Mouse (Mus musculus): ENCODE measurements around the gene Mcam. TPM values are rescaled to one million over a fixed set of nuclear protein-coding genes. Genes with fewer than 3 reads are reported as not detected.

The Mcam gene
- polyA plus RNA-seq, 1 experiment: not detected

- H3K36me3 ChIP-seq (replicated peaks; ENCODE audit: low read length): no peaks in the 10 kb centered on the region
- H3K27me3 ChIP-seq (replicated peaks): peaks cover 94% of the 10 kb centered on the region
Measured at GRCm38 (mm10) chr9:44133287-44133686, 982 bp upstream of the Mcam start.

DNA sequence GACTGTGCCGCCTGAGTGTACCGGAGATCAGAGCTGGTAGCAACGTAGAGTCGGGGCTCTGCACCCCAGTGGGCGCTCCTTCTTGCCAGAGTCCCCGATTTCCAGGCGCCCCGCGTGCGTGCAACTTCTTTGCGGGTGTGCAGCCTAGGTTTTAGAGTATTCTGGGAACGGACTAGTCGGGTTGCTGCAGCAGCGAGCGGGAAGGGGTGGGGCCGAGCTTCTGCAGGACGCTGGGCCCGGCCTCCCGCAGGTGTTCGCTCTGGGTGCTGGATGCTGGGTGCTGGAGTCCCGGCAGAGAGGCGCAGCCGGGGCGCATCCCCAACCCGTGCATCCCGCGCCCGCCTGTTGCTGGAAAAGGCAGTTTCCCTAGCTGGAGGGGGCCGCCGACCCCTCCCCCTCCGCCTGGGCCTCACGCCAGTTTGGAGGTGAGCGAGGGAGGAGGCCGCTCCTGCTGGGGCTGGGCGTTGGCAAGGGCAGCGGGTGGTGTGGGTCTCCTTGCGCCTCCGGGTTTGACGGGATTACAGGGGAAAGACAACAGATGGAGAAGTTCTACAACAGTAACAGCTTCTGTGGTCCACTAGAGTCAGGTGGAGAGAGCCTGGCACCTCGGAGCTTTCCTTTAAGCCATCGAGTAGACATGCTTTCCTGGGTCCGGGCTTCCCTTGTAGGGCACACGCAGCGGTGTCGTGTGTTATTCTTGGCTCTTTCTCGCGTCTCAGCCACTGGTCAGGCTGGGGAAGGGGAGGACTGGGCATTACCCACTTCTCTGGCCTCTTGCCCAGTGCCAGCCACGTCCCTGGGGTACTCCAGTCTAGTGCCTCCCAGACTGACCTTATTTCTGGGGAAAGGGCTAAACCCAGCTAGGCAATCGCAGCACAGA is 822 bp downstream of the Mcam start:
- TF ChIP-seq GATA1 (IDR thresholded peaks at IDR 0.05; ENCODE audit: borderline replicate concordance, low read length) (no peak), FLI1 (IDR thresholded peaks at IDR 0.05; ENCODE audit: low read length) (no peak)
- H3K4me3 ChIP-seq (replicated peaks): peak overlapping the region; percentile 88
- H3K9me3 ChIP-seq: no peaks in the 10 kb centered on the region
- peaks cover 8% of the 10 kb centered on the region for H3K36me3 ChIP-seq (replicated peaks; ENCODE audit: low read length)
- peaks cover 76% of the 10 kb centered on the region for H3K4me1 ChIP-seq
- H3K27me3 ChIP-seq (replicated peaks): peaks cover 82% of the 10 kb centered on the region

More at GRCm38 (mm10) chr9:44133287-44133686, 982 bp upstream of the Mcam start:
- H3K4me1 ChIP-seq: peaks cover 76% of the 10 kb centered on the region
- H3K9me3 ChIP-seq: no peaks in the 10 kb centered on the region
- H3K4me3 ChIP-seq (replicated peaks): no peak overlapping the region
- TF ChIP-seq GATA1 (IDR thresholded peaks at IDR 0.05; ENCODE audit: borderline replicate concordance, low read length) (no peak), FLI1 (IDR thresholded peaks at IDR 0.05; ENCODE audit: low read length) (no peak)

DNA sequence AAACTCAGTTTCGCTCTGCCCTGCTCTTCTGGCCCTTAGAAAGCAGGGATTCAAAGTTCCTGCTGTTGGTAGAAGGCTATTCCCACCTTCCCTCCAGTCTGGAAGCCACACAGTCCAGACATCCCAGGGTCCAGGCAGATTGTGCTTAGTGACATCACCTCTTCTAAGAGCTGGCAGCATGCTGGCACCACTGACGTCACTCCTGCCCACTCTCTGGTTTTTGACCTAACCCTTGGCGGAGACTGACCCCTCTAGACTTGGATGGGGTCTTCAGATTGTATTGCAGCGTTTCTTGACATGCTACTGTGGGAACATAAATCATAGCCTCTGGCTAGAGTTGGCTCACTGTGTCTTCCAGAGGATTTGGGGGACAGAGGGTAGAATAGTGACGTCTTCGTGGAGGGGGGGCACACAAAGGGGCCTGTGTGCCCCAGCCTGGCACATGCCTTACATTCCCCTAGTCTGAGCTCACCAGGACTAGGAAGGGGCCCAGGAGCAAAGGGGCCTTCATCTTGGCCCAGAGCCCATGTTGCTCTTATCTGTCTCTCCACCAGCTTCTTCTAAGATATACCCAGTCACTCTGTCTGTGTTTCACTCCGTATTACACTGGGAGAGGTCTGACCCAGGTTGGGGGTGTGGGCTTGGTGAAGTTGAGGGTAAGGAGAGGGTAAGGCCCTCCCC is 1.6 kb downstream of the Mcam start:
- Histone ChIP-seq H3K27me3 (replicated peaks) (peaks cover 74% of the 10 kb centered on the region), H3K4me3 (replicated peaks) (peak overlapping the region; percentile 88)
- TF ChIP-seq FLI1 (IDR thresholded peaks at IDR 0.05; ENCODE audit: low read length): no peak
- TF ChIP-seq GATA1 (IDR thresholded peaks at IDR 0.05; ENCODE audit: borderline replicate concordance, low read length): no peak

GRCm38 (mm10) chr9:44137846-44138245 is 3.6 kb downstream of the Mcam start:
- H3K27me3 ChIP-seq (replicated peaks): peaks cover 58% of the 10 kb centered on the region
- H3K4me1 ChIP-seq: peaks cover 69% of the 10 kb centered on the region
- no peaks in the 10 kb centered on the region for H3K9me3 ChIP-seq
- H3K36me3 ChIP-seq (replicated peaks; ENCODE audit: low read length): peaks cover 33% of the 10 kb centered on the region
- H3K4me3 ChIP-seq (replicated peaks): peak overlapping the region; percentile 42
- no peak for TF ChIP-seq GATA1 (IDR thresholded peaks at IDR 0.05; ENCODE audit: borderline replicate concordance, low read length)
- no peak for TF ChIP-seq FLI1 (IDR thresholded peaks at IDR 0.05; ENCODE audit: low read length)

More for the DNA sequence above, 1.6 kb downstream of the Mcam start:
- peaks cover 16% of the 10 kb centered on the region for H3K36me3 ChIP-seq (replicated peaks; ENCODE audit: low read length)
- H3K4me1 ChIP-seq: peaks cover 75% of the 10 kb centered on the region
- no peaks in the 10 kb centered on the region for H3K9me3 ChIP-seq

GRCm38 (mm10) chr9:44141951-44142350 is 7.7 kb downstream of the Mcam start:
- no peak for TF ChIP-seq FLI1 (IDR thresholded peaks at IDR 0.05; ENCODE audit: low read length)
- TF ChIP-seq GATA1 (IDR thresholded peaks at IDR 0.05; ENCODE audit: borderline replicate concordance, low read length): no peak
- H3K36me3 ChIP-seq (replicated peaks; ENCODE audit: low read length): peaks cover 69% of the 10 kb centered on the region
- H3K9me3 ChIP-seq: no peaks in the 10 kb centered on the region

GRCm38 (mm10) chr9:44143421-44143820 is 9.2 kb downstream of the Mcam start:
- H3K27me3 ChIP-seq (replicated peaks): peaks cover 6% of the 10 kb centered on the region
- peaks cover 36% of the 10 kb centered on the region for H3K4me1 ChIP-seq
- no peak overlapping the region for H3K4me3 ChIP-seq (replicated peaks)
- no peak for TF ChIP-seq FLI1 (IDR thresholded peaks at IDR 0.05; ENCODE audit: low read length)
- H3K36me3 ChIP-seq (replicated peaks; ENCODE audit: low read length): peaks cover 83% of the 10 kb centered on the region
- no peaks in the 10 kb centered on the region for H3K9me3 ChIP-seq

More at GRCm38 (mm10) chr9:44141951-44142350, 7.7 kb downstream of the Mcam start:
- H3K4me3 ChIP-seq (replicated peaks): no peak overlapping the region
- H3K27me3 ChIP-seq (replicated peaks): peaks cover 16% of the 10 kb centered on the region
- peaks cover 43% of the 10 kb centered on the region for H3K4me1 ChIP-seq

DNA sequence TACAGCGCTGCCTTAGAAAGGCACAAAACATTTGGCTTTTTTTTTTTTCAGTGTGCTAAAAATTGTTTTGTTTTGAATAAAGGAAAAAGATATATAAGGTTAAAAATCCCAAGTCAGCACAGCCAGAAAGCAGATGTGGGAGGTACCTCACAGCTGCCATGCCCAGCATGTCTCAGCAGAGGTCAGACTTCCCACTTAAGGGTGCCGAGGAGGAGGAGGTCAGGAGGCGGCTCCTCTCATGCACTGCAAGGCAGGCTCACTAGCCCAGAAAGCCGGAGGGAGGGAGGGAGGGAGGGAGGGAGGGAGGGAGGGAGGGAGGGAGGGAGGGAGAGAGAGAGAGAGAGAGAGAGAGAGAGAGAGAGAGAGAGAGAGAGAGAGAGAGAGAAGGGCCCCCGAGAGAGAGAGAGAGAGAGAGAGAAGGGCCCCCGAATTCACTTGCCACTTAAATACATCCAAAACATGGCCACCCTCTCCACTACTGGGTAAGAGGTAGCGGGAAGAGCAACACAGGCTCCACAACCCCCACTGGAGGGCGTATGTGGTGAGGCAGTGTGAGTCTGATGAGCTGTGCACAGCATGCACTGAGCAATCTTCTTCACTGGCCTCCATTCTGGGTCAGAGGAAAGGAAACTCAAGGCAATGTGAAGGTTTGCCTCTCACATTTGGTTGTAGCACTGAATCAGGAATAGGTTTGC is 9.9 kb downstream of the Mcam start:
- Histone ChIP-seq H3K9me3 (no peaks in the 10 kb centered on the region), H3K4me1 (peaks cover 30% of the 10 kb centered on the region), H3K4me3 (replicated peaks) (no peak overlapping the region), H3K36me3 (replicated peaks; ENCODE audit: low read length) (peaks cover 90% of the 10 kb centered on the region), H3K27me3 (replicated peaks) (peaks cover 4% of the 10 kb centered on the region)
- TF ChIP-seq FLI1 (IDR thresholded peaks at IDR 0.05; ENCODE audit: low read length) (no peak), GATA1 (IDR thresholded peaks at IDR 0.05; ENCODE audit: borderline replicate concordance, low read length) (no peak)

- TF ChIP-seq FLI1 (IDR thresholded peaks at IDR 0.05; ENCODE audit: low read length): no peak
- no peak for TF ChIP-seq GATA1 (IDR thresholded peaks at IDR 0.05; ENCODE audit: borderline replicate concordance, low read length)
- H3K27me3 ChIP-seq (replicated peaks): peaks cover under 1% of the 10 kb centered on the region
- peaks cover 26% of the 10 kb centered on the region for H3K4me1 ChIP-seq
- H3K36me3 ChIP-seq (replicated peaks; ENCODE audit: low read length): peaks cover 90% of the 10 kb centered on the region
- H3K9me3 ChIP-seq: no peaks in the 10 kb centered on the region
- H3K4me3 ChIP-seq (replicated peaks): no peak overlapping the region
Measured at GRCm38 (mm10) chr9:44144718-44145060, 10.4 kb downstream of the Mcam start.

DNA sequence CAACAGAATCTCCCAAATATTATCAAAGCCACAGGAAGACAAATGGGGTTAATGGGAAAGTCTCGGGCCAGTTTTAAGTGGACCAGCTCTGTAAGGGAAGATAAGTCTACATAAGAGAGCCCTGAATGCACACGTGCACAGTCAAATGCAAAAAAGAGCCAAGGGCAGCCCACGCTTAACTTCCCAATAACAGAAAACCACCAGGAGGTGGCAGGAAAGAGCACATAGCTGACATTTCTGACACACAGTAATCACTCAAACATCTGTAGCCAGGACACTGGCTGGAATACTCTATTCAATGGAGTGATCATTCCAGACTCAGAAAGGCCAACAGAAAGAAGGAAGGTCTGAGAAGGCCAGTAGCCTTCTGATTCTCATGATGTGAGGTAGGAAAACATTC is 13.0 kb downstream of the Mcam start:
- peaks cover 13% of the 10 kb centered on the region for H3K4me1 ChIP-seq
- peaks cover 90% of the 10 kb centered on the region for H3K36me3 ChIP-seq (replicated peaks; ENCODE audit: low read length)
- no peak overlapping the region for H3K4me3 ChIP-seq (replicated peaks)
- TF ChIP-seq FLI1 (IDR thresholded peaks at IDR 0.05; ENCODE audit: low read length) (no peak), GATA1 (IDR thresholded peaks at IDR 0.05; ENCODE audit: borderline replicate concordance, low read length) (no peak)
- no peaks in the 10 kb centered on the region for H3K9me3 ChIP-seq
- H3K27me3 ChIP-seq (replicated peaks): no peaks in the 10 kb centered on the region

Measured in megakaryocyte, embryonic 14.5 days (primary cell).